Mouse (Mus musculus): ENCODE data around the gene Hivep1. TPM values are rescaled to one million over a fixed set of nuclear protein-coding genes. Genes with fewer than 3 reads are reported as not detected.

Gene Hivep1
- total RNA-seq, 2 experiments from 2014 or later: 40.9 to 44.3 TPM

DNA sequence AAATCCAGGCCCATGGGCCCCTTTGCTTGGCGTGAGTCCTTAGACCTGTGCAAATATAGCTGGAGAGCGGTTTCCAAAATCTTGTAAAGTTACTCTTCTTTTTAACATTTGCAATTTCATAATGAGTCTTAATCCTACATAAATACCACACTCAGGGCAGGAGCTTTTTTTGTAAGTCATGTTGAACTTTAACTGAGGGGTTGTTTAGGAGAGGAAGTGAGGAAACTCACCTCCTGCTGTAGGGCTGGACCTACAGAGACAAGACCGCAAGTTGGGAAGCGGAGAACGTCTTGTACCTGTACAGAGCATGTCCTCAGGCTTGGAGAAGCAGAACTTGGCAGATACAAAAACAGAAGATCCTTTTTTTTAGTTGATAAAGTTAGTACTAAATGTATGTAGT is 23.7 kb downstream of the Hivep1 start:
- no peak for DNase-seq (ENCODE audit: low spot score in 2 of 2)

DNA sequence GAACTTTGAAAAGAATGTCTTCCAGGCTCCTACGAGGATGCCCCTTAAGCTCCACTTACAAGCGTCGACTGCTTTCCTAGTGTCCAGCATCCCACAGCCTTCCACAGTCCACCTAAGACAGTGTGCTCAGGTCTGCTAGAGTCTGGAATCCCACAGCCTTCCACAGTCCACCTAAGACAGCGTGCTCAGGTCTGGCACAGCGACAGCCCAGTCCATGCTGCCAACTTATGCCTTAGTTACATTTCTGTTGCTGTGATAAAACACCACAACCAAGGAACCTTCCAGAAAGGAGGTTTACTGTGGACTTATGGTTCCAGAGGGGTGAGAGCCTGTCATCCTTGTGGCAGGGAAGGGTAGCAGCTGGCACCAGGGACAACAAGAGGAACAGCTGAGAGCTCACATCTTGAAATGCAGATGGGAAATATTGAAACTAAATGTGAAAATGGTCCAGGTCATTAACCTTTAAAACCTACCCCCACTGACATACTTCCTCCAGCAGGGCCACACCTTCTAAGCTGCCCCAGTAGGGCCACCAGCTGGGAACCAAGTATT is 25.0 kb downstream of the Hivep1 start:
- no peak for DNase-seq (ENCODE audit: low spot score in 2 of 2)

DNA sequence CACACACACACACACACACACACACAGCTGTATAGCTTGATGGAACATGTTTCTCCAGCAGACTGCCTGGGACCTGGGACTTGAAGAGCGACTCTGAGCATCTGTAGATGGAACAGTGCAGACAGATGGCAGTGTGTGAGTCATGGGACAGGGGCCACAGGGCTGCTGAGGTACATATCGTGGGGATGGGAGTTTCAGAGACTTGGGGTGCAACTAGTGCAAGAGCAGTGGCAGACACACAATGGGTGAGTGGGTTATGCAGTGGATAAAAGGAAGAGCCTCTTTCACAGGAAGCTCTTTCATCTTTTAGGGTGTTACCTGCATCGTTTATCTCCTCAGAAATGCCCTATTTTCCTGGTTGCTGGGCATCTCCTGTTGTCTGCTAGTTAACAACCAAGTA is 25.8 kb downstream of the Hivep1 start:
- DNase-seq (ENCODE audit: low spot score in 2 of 2): no peak

DNA sequence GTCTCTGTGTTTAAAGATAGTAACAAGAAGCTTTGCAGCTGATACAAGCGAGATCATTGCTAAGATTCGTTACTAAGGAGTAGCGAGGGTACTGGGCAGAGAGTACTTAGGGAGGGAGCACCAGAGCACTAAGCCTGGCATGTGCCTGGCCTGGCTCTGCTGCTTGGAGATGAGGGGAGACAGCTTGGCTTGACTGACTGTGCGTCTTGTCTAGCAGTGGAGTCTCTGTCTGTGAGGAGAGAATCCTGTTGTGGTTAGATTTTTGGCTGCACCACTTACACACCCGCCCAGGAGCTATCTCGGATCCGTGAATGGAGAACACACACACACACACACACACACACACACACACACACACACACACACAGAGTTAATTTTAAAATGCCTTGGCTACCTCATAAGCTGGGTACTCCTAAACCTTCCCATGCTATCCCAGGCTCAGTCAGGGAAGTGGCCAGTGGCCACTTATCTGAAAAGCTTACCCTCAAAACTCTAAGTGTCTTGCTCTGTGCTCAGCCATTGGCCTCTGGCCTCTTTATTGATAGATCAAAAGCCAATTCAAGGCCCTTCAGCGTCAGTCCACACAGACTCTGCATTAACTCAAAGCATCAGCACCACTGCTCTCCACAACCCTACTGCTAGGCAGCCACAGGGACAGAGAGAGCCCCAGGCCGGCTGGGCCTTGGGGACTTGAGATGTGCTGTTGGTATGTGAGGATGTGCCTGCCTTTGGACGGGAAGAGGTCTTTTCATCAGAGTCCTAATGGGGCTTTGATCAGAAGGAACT is 28.5 kb downstream of the Hivep1 start:
- no peak for DNase-seq (ENCODE audit: low spot score in 2 of 2)

GRCm38 (mm10) chr13:42088339-42088738 is 36.5 kb downstream of the Hivep1 start:
- DNase-seq (ENCODE audit: low spot score in 2 of 2): no peak

DNA sequence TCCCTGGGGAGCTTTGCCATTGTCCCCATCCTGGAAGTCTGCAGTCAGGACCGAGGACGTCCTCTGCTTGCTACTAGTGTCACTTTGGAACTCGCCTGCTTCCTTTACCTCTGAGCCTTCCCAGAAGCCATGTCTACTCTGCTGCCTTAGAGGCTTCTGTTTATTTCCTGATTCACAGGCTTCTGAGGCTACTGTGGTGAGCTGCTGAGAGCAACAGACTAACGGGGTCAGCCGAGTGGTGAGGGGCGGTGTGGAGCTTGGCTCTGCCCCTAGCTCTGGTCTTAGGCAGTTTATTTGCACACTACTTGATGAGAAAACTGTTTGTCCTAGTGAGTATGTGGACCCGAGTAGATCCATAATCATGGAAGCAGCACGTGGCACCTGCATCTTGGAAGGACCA is 37.2 kb downstream of the Hivep1 start:
- no peak for DNase-seq (ENCODE audit: low spot score in 2 of 2)

GRCm38 (mm10) chr13:42090751-42091150 is 38.9 kb downstream of the Hivep1 start:
- no peak for DNase-seq (ENCODE audit: low spot score in 2 of 2)

- DNase-seq (ENCODE audit: low spot score in 2 of 2): no peak
These were observed 40.7 kb downstream of the Hivep1 start for GRCm38 (mm10) chr13:42092392-42093139.

DNA sequence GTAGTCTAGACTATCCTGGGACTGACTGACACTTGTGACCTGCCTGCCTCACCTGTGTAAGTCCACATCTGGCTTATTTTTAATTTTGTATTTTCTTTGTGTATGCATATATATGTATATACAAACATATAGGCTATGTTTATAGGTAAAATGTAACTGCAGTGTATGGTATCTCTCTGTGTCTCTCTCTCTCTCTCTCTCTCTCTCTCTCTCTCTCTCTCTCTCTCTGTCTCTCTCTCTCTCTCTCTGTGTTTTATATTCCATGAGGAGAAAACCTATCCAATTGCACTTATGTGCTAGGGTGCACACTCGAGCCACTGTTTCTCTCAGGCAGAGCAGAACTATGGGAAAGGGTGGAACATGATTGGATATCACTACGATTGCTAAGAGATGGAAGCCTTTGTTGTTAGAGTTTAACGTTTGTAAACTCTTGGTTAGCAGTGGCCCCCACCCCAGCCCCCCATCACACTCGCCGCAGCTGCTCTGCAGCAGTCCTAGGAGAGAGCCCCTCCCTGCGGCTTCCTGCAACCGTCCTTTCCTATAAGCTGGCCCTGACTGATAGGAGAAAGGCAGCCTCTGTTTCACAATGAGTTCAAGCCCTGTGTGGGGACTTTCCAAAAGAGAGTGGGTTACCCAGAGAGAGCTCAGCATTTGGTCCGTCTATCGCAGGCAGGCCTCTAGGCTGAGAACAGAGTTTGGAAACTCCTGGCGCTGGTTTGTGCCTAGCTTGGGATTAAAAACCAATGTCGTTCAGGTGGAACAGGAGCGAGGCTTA is 41.6 kb downstream of the Hivep1 start:
- no peak for DNase-seq (ENCODE audit: low spot score in 2 of 2)

- no peak for DNase-seq (ENCODE audit: low spot score in 2 of 2)
These were observed 44.1 kb downstream of the Hivep1 start for GRCm38 (mm10) chr13:42095826-42096515.

DNA sequence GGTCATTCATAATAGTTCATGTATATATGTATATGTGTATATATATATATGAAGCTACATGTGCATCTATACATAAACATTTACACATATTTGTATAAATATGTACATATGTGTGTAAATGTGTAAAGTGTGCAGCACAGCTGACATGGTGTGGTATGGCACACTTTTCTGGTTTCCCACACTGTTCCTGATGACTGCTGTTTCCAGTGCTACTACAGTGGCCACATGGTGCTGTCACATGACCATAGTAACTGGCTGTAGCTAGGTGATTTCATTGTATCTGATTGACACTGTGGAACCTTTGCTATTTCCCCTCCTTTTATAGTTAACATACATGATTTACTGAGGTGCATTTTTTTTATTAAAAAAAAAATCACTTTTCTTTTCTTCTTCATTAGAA is 45.3 kb downstream of the Hivep1 start:
- DNase-seq (ENCODE audit: low spot score in 2 of 2): no peak

DNA sequence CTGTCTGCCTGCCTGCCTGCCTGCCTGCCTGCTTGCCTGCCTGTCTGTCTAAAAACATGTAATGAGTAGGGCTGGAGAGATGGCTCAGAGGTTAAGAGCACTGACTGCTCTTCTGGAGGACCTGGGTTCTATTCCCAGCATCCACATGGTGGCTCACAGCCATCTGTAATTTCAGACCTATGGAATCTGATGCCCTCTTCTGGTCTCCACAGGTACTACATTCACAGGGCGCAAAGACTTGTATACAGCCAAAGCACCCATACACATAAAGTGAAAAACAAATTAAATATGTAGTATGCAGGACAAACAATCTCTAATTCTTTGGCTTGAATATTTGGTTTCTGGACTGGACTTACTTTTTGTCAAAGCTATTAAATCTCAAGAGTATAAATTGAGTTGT is 46.7 kb downstream of the Hivep1 start:
- no peak for DNase-seq (ENCODE audit: low spot score in 2 of 2)

GRCm38 (mm10) chr13:42099523-42099922 is 47.7 kb downstream of the Hivep1 start:
- DNase-seq (ENCODE audit: low spot score in 2 of 2): no peak

GRCm38 (mm10) chr13:42101440-42102190 is 49.8 kb downstream of the Hivep1 start:
- peak in 1 of 2 experiments; percentile 49 for DNase-seq (ENCODE audit: low spot score in 2 of 2)

DNA sequence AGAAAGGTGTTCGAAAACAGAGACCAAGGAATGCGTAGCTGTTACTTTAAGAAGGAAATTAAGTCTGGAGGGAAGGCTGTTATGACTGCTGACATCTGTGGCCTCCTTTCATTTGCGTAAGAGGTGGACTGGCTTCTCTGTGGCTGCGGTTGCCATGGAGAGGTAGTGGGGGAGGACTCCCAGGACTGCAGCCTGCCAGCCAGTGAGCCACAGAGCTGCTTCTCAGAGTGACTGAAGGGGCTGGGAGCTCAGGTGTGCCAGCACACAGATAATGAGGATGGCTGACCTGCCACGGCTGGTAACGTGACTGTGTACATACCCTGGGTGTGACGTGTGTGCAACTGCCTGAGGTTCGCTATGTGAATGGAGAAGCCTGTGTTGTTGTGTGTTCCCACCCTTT is 51.2 kb downstream of the Hivep1 start:
- peak; percentile 55 to 66 for DNase-seq (ENCODE audit: low spot score in 2 of 2)

DNA sequence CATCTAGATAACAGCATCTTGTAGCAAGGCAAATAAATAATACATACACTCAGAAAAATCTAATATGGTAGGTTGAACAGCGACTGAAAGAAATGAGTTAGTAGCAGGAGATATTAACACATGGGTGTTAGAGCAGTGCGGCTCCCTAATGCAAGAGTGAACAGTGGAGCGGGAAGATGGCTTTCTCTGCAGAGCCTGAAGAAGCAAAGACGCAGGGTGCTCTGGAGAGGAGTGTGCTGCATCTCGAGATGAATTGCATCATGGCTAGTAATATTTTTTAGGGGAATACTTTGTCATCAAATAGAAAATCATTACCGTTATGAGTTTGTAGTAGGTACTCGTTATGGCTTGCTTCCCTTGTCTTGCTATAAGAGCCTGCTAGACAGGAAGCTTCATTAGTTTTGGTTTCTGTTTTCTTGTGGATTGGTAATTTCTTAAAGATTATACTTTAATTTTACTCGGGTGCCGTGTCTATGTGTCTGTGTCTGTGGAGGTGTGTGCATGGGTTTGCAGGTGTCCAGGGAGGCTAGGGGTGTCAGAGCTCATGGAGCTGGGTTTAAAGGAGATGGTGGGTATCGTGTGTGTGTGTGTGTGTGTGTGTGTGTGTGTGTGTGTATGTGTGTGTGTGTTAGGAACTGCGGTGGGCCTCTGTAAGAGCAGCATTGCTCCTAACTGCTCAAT is 51.8 kb downstream of the Hivep1 start:
- DNase-seq (ENCODE audit: low spot score in 2 of 2): no peak

DNA sequence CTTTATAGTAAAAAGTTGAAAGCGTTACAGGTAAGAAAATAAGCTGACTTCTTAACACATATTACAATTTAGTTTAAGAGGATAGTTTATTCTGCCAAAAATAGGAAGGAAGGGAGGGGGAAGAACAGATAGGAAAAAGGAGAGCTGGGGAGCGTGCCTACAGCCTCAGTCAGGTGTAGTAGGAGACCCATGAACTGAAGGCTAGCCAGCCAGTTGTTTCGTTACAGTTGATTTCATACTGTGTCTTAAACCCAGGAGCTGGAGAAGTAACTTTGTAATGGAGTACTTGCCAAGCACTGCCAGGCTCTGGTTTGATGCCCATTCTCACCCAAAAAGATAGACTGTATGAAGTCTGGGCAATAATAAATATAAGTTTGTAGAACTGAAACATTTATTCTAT is 52.5 kb downstream of the Hivep1 start:
- DNase-seq (ENCODE audit: low spot score in 2 of 2): no peak

- DNase-seq (ENCODE audit: low spot score in 2 of 2): peak in 1 of 2 experiments; percentile 5
These were observed 56.8 kb downstream of the Hivep1 start for GRCm38 (mm10) chr13:42108483-42109215.

GRCm38 (mm10) chr13:42110416-42110815 is 58.6 kb downstream of the Hivep1 start:
- no peak for DNase-seq (ENCODE audit: low spot score in 2 of 2)

All from layer of hippocampus, postnatal 10 days (tissue).